In genomic region chr16:13329640-13330039, GRCm38 (mm10) we compare ENCODE assay signal across 12 mouse cellular contexts.
DNase-seq lines count a peak whose midpoint lies in the region; ATAC-seq lines count a peak whose summit lies in the region.
"Had no signal": no experiment of that assay in that cellular context is flagged by ENCODE, and none has a peak within 500 bp of the region (broad histone marks: within the 10 kb centered on the region; RNA-seq: fewer than 3 reads in every experiment).

No protein-coding gene starts in this region.

- no peak for DNase-seq in heart, embryonic 10.5 days (ENCODE audit: low spot score)
- no peak for DNase-seq in heart, adult 18-20 months
- peak; percentile 11 for DNase-seq in spleen, adult 12 weeks (ENCODE audit: low spot score)
- DNase-seq in spleen, postnatal 14 days (ENCODE audit: low spot score in 2 of 2) = no peak
- no peak for DNase-seq in kidney, postnatal 4 days
- no peak for DNase-seq in thymus, postnatal 10 days (ENCODE audit: low spot score in 2 of 2)
- DNase-seq: adrenal gland, postnatal 25 days had no signal

- H3K36me3 ChIP-seq in heart, embryonic 10.5 days = 0 out of 2 replicates have a peak, but pooled peaks cover 8% of the 10 kb centered on the region
- peaks cover 12% of the 10 kb centered on the region; the same call in 1 of the 2 replicates for H3K36me3 ChIP-seq in liver, embryonic 12.5 days

- H3K4me2 ChIP-seq in liver, embryonic 12.5 days = no peak overlapping the region

- peaks cover 25% of the 10 kb centered on the region for H3K4me1 ChIP-seq in heart, embryonic 10.5 days
- peaks cover 31% of the 10 kb centered on the region for H3K4me1 ChIP-seq in liver, embryonic 12.5 days

- no peak overlapping the region for H3K9ac ChIP-seq in liver, embryonic 12.5 days

- H3K9me3 ChIP-seq in heart, embryonic 10.5 days = no peaks in the 10 kb centered on the region
- no peaks in the 10 kb centered on the region for H3K9me3 ChIP-seq in liver, embryonic 12.5 days (replicated peaks)
- H3K9me3 ChIP-seq: megakaryocyte, embryonic 14.5 days had no signal

- WGBS in heart, embryonic 10.5 days = 26% methylated on average over 3 of the region's 3 CpGs
- WGBS in liver, embryonic 12.5 days (ENCODE audit: insufficient replicate concordance) = 34% methylated on average over 3 of the region's 3 CpGs

- H3K4me3 ChIP-seq in heart, embryonic 10.5 days = no peak overlapping the region
- H3K4me3 ChIP-seq in liver, embryonic 12.5 days = no peak overlapping the region
- H3K4me3 ChIP-seq: erythroblast, embryonic 14.5 days; left cerebral cortex, adult 2 months; megakaryocyte, embryonic 14.5 days had no signal

- 0 out of 2 replicates have a peak overlapping the region, but pooled peaks have one; percentile 36 for H3K27ac ChIP-seq in heart, embryonic 10.5 days
- no peak overlapping the region for H3K27ac ChIP-seq in liver, embryonic 12.5 days
- H3K27ac ChIP-seq: kidney, postnatal 0 days; left cerebral cortex, adult 2 months had no signal

- no peaks in the 10 kb centered on the region for H3K27me3 ChIP-seq in heart, embryonic 10.5 days (ENCODE audit: insufficient read depth, poor library complexity, severe bottlenecking)
- H3K27me3 ChIP-seq in liver, embryonic 12.5 days (replicated peaks) = no peaks in the 10 kb centered on the region
- H3K27me3 ChIP-seq: megakaryocyte, embryonic 14.5 days had no signal

- ATAC-seq in liver, embryonic 12.5 days = peak; percentile 83
